Mouse (Mus musculus): Measurements from ENCODE around the gene Snrpa1. TPM values are rescaled to one million over a fixed set of nuclear protein-coding genes. Genes with fewer than 3 reads are reported as not detected.

Gene Snrpa1
- polyA plus RNA-seq, 1 experiment from 2014 or later = 276 TPM

DNA sequence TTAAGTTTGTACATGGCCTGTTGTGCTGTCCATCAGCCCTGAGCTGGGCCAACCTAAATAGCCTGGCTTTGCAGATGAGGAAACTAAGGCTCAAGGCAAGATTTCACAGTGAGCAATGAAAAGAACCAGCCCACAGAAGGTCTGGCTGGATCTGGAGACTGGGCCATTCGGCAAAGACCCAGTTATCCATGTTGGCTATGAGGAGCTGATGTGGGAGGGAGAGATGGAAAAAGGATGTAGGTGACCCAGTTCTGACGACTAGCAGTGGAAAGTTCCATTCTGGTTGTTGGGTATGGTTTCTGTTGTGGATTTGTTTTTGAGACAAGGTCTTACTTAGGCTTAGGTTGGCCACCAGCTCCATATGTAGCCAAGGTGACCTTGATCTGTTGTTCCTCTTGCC lies 29.3 kb downstream of the Snrpa1 start:
- Histone ChIP-seq H3K27me3 (ENCODE audit: low read depth, poor library complexity, severe bottlenecking) (no peaks in the 10 kb centered on the region), H3K4me1 (no peaks in the 10 kb centered on the region), H3K36me3 (peaks cover 95% of the 10 kb centered on the region), H3K27ac (no peak overlapping the region), H3K4me3 (no peak overlapping the region), H3K9me3 (replicated peaks) (no peaks in the 10 kb centered on the region)
- DNase-seq (ENCODE audit: low spot score) = no peak
- WGBS = 89% methylated on average over 2 of the region's 2 CpGs

GRCm38 (mm10) chr7:66090676-66091190 lies 31.9 kb downstream of the Snrpa1 start:
- WGBS = 89% methylated on average over 11 of the region's 11 CpGs
- H3K4me3 ChIP-seq = no peak overlapping the region
- no peak overlapping the region for H3K27ac ChIP-seq
- peaks cover 71% of the 10 kb centered on the region for H3K36me3 ChIP-seq
- DNase-seq (ENCODE audit: low spot score) = no peak
- no peaks in the 10 kb centered on the region for H3K9me3 ChIP-seq (replicated peaks)
- H3K27me3 ChIP-seq (ENCODE audit: low read depth, poor library complexity, severe bottlenecking) = no peaks in the 10 kb centered on the region
- no peaks in the 10 kb centered on the region for H3K4me1 ChIP-seq

DNA sequence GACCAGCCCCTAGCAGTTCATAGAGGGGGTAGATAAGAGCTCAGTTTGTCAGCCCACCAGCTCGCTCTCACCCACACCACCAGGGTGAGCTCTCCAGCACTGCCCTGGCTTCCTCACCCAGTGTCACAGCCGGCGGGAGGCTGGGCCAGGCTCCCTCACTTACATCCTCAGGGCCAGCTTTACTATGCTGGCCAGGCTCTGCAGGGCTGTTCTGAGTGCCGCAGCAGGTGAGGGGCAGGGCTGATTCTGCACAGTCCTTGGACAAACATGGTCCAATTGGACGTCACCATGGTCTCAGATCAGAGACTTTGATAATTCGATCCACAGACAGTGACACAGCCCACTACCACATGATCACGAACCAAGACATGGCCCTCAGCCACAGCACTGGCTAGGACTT lies 32.8 kb downstream of the Snrpa1 start:
- no peak overlapping the region for H3K4me3 ChIP-seq
- no peak for DNase-seq (ENCODE audit: low spot score)
- WGBS = 85% methylated on average over 7 of the region's 7 CpGs
- H3K9me3 ChIP-seq (replicated peaks) = no peaks in the 10 kb centered on the region
- H3K27me3 ChIP-seq (ENCODE audit: low read depth, poor library complexity, severe bottlenecking) = no peaks in the 10 kb centered on the region
- H3K27ac ChIP-seq = no peak overlapping the region
- no peaks in the 10 kb centered on the region for H3K4me1 ChIP-seq
- peaks cover 63% of the 10 kb centered on the region for H3K36me3 ChIP-seq

DNA sequence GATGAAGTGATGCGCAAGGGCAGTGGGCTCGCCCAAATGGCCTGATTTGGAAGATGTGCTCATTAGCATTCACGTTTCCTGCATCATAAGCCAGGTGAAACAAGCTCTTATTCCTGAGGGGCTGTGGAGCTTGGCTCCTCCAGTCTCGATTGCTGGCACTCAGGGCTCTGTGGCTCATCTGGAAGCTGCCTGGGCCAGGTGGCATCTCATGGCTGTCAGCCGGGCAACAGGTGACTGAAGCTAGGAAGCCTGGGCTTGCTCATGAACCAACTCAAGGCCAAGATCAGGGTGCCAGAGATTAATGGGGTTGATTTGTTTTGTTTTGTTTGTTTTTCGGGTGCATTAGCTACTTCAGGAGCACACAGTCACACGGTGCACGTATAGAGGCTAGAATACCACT lies 33.9 kb downstream of the Snrpa1 start:
- DNase-seq (ENCODE audit: low spot score) = no peak
- Histone ChIP-seq H3K27me3 (ENCODE audit: low read depth, poor library complexity, severe bottlenecking) (no peaks in the 10 kb centered on the region), H3K4me1 (peaks cover 3% of the 10 kb centered on the region), H3K36me3 (peaks cover 52% of the 10 kb centered on the region), H3K27ac (no peak overlapping the region), H3K9me3 (replicated peaks) (no peaks in the 10 kb centered on the region), H3K4me3 (no peak overlapping the region)
- WGBS = 90% methylated on average over 8 of the region's 8 CpGs

DNA sequence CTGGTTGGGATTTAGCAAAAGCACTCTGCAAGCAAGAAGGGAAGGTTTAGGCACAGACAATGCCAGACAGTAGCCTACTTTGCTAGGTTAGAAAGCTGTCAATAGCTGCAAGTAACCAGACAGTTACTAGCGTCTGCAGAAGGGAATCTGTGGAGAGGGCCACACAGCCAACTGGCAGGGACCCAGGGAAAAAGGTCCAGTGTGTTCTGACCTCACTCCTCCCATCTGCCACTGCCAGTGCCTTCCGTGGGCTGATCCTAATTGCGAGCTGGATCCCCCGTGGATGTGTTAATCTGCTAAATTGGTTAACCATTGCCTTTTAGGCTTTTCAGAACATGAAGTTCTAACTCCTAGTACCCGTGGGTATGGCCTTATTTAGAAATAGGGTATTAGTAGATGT lies 35.3 kb downstream of the Snrpa1 start:
- peaks cover 12% of the 10 kb centered on the region for H3K4me1 ChIP-seq
- no peak overlapping the region for H3K27ac ChIP-seq
- H3K27me3 ChIP-seq (ENCODE audit: low read depth, poor library complexity, severe bottlenecking) = no peaks in the 10 kb centered on the region
- 86% methylated on average over 5 of the region's 5 CpGs for WGBS
- no peak overlapping the region for H3K4me3 ChIP-seq
- no peak for DNase-seq (ENCODE audit: low spot score)
- H3K9me3 ChIP-seq (replicated peaks) = no peaks in the 10 kb centered on the region
- peaks cover 37% of the 10 kb centered on the region for H3K36me3 ChIP-seq

DNA sequence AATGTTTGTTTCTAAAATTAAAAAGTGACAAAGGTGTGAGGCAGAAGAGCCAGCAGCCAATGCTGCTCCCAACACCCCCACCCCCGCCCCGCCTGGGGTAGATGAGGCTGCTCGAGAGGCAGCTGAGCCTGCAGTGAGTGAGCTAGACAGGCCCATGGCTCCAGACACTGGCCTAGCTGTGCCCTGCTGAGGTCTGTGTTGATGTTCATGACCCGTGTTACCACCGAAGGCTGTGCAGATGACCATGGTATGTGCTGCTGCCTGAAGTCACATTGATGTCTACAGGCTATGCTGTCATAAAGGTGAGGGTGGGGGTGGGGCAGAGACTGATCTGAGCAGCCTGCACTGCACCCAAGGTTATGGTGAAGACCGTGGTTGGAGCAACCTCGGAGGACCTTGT lies 40.0 kb downstream of the Snrpa1 start:
- 84% methylated on average over 7 of the region's 7 CpGs for WGBS
- DNase-seq (ENCODE audit: low spot score) = no peak
- Histone ChIP-seq H3K27ac (no peak overlapping the region), H3K36me3 (no peaks in the 10 kb centered on the region), H3K4me3 (no peak overlapping the region), H3K4me1 (peaks cover 17% of the 10 kb centered on the region), H3K27me3 (ENCODE audit: low read depth, poor library complexity, severe bottlenecking) (no peaks in the 10 kb centered on the region), H3K9me3 (replicated peaks) (no peaks in the 10 kb centered on the region)

- no peaks in the 10 kb centered on the region for H3K36me3 ChIP-seq
- no peaks in the 10 kb centered on the region for H3K9me3 ChIP-seq (replicated peaks)
- no peak for DNase-seq (ENCODE audit: low spot score)
- WGBS = 8% methylated on average over 4 of the region's 4 CpGs
- peaks cover 17% of the 10 kb centered on the region for H3K4me1 ChIP-seq
- no peaks in the 10 kb centered on the region for H3K27me3 ChIP-seq (ENCODE audit: low read depth, poor library complexity, severe bottlenecking)
- H3K4me3 ChIP-seq = no peak overlapping the region
- no peak overlapping the region for H3K27ac ChIP-seq
These were observed 43.1 kb downstream of the Snrpa1 start for GRCm38 (mm10) chr7:66101866-66102265.

DNA sequence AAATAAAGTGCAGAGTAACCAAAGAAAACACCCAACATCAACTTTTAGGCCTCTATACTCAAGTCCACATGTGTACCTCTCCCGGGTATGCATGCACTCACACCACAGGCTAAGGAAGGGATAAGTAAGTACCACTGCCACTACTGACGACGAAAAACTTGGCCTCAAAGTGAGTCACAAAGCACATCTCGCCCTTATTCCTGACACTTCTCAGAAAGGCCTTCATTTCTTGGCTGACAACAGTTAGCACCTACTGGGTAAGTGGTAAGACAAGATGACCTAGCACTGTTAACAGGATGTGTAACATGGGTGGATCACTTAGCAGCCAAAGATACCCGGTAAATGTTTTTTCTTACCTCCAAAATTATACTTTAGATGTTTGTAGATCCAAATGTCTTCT lies 45.7 kb downstream of the Snrpa1 start:
- Histone ChIP-seq H3K4me3 (no peak overlapping the region), H3K27ac (no peak overlapping the region), H3K36me3 (no peaks in the 10 kb centered on the region), H3K9me3 (replicated peaks) (no peaks in the 10 kb centered on the region), H3K4me1 (peaks cover 16% of the 10 kb centered on the region), H3K27me3 (ENCODE audit: low read depth, poor library complexity, severe bottlenecking) (no peaks in the 10 kb centered on the region)
- WGBS = 88% methylated on average over 5 of the region's 5 CpGs
- no peak for DNase-seq (ENCODE audit: low spot score)

DNA sequence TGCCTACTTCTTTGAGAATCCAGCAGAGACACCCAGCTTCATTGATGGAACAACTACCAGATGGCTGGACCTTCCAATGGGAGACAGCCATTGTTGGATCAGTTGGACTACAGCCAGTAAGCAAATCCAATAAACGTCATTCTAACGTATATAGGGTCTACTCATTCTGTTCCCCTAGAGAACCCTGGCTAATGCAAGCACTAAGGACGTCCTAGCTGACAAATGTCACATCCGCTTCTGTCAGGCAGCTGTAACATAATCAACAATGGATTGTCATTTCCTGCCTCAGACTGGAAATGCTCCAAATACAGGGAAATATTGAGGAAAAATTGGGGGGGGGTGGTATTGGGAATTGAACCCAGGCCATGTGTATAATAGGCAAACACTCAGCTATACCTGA lies 47.0 kb downstream of the Snrpa1 start:
- Histone ChIP-seq H3K4me1 (peaks cover 17% of the 10 kb centered on the region), H3K27ac (no peak overlapping the region), H3K4me3 (no peak overlapping the region), H3K27me3 (ENCODE audit: low read depth, poor library complexity, severe bottlenecking) (no peaks in the 10 kb centered on the region), H3K9me3 (replicated peaks) (no peaks in the 10 kb centered on the region), H3K36me3 (no peaks in the 10 kb centered on the region)
- no peak for DNase-seq (ENCODE audit: low spot score)
- 76% methylated on average over 4 of the region's 4 CpGs for WGBS

DNA sequence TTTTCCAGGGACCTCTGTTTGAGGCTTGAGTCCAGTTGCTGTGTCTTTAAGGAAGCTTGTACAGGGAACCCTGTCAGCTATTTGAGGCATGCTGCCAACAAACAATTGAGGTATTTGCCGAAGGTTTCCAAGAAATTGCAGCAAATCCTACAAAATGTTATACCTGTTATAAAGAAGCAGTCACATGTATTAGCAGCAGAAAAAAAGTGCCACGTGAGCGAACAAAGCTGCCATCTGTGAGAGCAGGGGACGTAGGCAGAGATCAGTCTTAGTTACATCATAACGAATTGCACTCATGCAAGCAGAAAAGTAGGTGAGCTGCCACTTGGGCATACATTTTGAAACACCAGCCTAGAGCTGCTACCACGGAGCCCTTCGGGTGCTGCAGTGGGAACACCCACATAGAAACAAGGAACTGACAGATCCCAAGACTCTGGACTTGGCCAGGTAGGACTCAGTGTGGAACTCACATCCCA lies 47.8 kb downstream of the Snrpa1 start:
- no peak for DNase-seq (ENCODE audit: low spot score)
- WGBS = 86% methylated on average over 7 of the region's 7 CpGs
- H3K4me3 ChIP-seq = no peak overlapping the region
- H3K4me1 ChIP-seq = peaks cover 24% of the 10 kb centered on the region
- no peaks in the 10 kb centered on the region for H3K9me3 ChIP-seq (replicated peaks)
- H3K36me3 ChIP-seq = no peaks in the 10 kb centered on the region
- H3K27me3 ChIP-seq (ENCODE audit: low read depth, poor library complexity, severe bottlenecking) = no peaks in the 10 kb centered on the region
- no peak overlapping the region for H3K27ac ChIP-seq

GRCm38 (mm10) chr7:66107206-66107605 lies 48.4 kb downstream of the Snrpa1 start:
- Histone ChIP-seq H3K36me3 (no peaks in the 10 kb centered on the region), H3K27ac (no peak overlapping the region), H3K4me3 (no peak overlapping the region), H3K9me3 (replicated peaks) (no peaks in the 10 kb centered on the region), H3K4me1 (peaks cover 24% of the 10 kb centered on the region), H3K27me3 (ENCODE audit: low read depth, poor library complexity, severe bottlenecking) (no peaks in the 10 kb centered on the region)
- WGBS = 83% methylated on average over 11 of the region's 11 CpGs
- DNase-seq (ENCODE audit: low spot score) = no peak

DNA sequence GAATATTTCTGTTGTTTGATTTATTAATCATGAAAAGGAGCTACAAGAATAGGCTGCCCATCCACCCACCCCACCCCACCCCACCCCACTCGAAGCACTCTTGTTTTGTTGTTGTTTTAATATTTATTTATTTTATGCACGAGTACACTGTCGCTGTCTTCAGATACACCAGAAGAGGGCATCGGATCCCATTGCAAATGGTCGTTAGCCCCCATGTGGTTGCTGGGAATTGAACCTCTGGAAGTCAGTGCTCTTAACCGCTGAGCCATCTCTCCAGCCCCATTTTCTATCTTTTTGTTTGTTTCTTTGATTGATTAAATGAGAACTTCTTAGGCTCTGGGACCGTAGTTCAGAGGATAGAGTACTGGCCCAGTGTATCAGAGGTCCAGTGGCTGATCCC lies 49.1 kb downstream of the Snrpa1 start:
- Histone ChIP-seq H3K27ac (no peak overlapping the region), H3K4me3 (no peak overlapping the region), H3K27me3 (ENCODE audit: low read depth, poor library complexity, severe bottlenecking) (no peaks in the 10 kb centered on the region), H3K4me1 (peaks cover 24% of the 10 kb centered on the region), H3K9me3 (replicated peaks) (no peaks in the 10 kb centered on the region), H3K36me3 (no peaks in the 10 kb centered on the region)
- peak; percentile 38 for DNase-seq (ENCODE audit: low spot score)
- WGBS = 14% methylated on average over 7 of the region's 7 CpGs

- peak; percentile 93 for DNase-seq (ENCODE audit: low spot score)
- Histone ChIP-seq H3K4me1 (peaks cover 19% of the 10 kb centered on the region), H3K27ac (peak within 1 kb of the TSS; percentile 98), H3K4me3 (peak within 1 kb of the TSS; percentile 98), H3K27me3 (ENCODE audit: low read depth, poor library complexity, severe bottlenecking) (no peaks in the 10 kb centered on the region), H3K9me3 (replicated peaks) (no peaks in the 10 kb centered on the region), H3K36me3 (peaks cover 7% of the 10 kb centered on the region)
- WGBS = 10% methylated on average over 120 of the region's 123 CpGs
These were observed 50.4 kb downstream of the Snrpa1 start, which contains the start of gene Chsy1 for GRCm38 (mm10) chr7:66108961-66109854. Chsy1 (plus strand) TSS chr7:66109515.

All from limb, embryonic 10.5 days (tissue).